9 mouse cellular contexts compared by ENCODE assay signal in genomic region chr2:102257964-102258605, GRCm38 (mm10).
DNase-seq lines count a peak whose midpoint lies in the region; ATAC-seq and TF ChIP-seq lines count a peak whose summit lies in the region.
"Had no signal": no experiment of that assay in that cellular context is flagged by ENCODE, and none has a peak within 500 bp of the region (broad histone marks: within the 10 kb centered on the region; RNA-seq: fewer than 3 reads in every experiment).

No protein-coding gene starts in this region.

- intact Hi-C loops in gastrocnemius, adult 2 months (cut with DNase I) = no loop called here
- intact Hi-C loops in gastrocnemius, postnatal 36 days (cut with DNase I) = no loop called here

- H3K36me3 ChIP-seq in heart, embryonic 14.5 days (ENCODE audit: control insufficient read depth, insufficient read depth, low read length) = no peaks in the 10 kb centered on the region
- no peaks in the 10 kb centered on the region for H3K36me3 ChIP-seq in limb, embryonic 13.5 days
- no peaks in the 10 kb centered on the region for H3K36me3 ChIP-seq in stomach, embryonic 16.5 days (ENCODE audit: control insufficient read depth, insufficient read depth, low read length)
- H3K36me3 ChIP-seq: liver, embryonic 15.5 days had no signal

- H3K9ac ChIP-seq in heart, embryonic 14.5 days (ENCODE audit: low read length) = no peak overlapping the region
- peak overlapping the region; percentile 35; the same call in 1 of the 2 replicates for H3K9ac ChIP-seq in limb, embryonic 13.5 days
- no peak overlapping the region for H3K9ac ChIP-seq in stomach, embryonic 16.5 days (ENCODE audit: low read length)
- H3K9ac ChIP-seq: liver, embryonic 15.5 days had no signal

- no peak for ATAC-seq in heart, embryonic 14.5 days (ENCODE audit: insufficient number of reproducible peaks, insufficient read depth, low FRiP score, low read depth)
- ATAC-seq in limb, embryonic 13.5 days (ENCODE audit: low FRiP score, low read depth) = no peak; the same call in 1 of the 2 replicates
- ATAC-seq in stomach, embryonic 16.5 days (ENCODE audit: insufficient read depth, low FRiP score) = no peak

- 5% methylated on average over 12 of the region's 12 CpGs for WGBS in heart, embryonic 14.5 days
- WGBS in limb, embryonic 13.5 days = 6% methylated on average over 12 of the region's 12 CpGs
- 7% methylated on average over 12 of the region's 12 CpGs for WGBS in stomach, embryonic 16.5 days

- peak overlapping the region; percentile 24 for H3K4me3 ChIP-seq in gastrocnemius, adult 2 months
- H3K4me3 ChIP-seq in heart, embryonic 14.5 days (ENCODE audit: control insufficient read depth in 1 of 2, insufficient read depth in 1 of 2, low read depth in 1 of 2, low read length in 2 of 2) = no peak overlapping the region
- no peak overlapping the region for H3K4me3 ChIP-seq in limb, embryonic 13.5 days
- H3K4me3 ChIP-seq in stomach, embryonic 16.5 days (replicated peaks; ENCODE audit: low read length) = no peak overlapping the region
- H3K4me3 ChIP-seq: liver, embryonic 15.5 days had no signal

- H3K27me3 ChIP-seq in heart, embryonic 14.5 days (ENCODE audit: control insufficient read depth, insufficient read depth, low read length) = peaks cover 29% of the 10 kb centered on the region
- peaks cover 7% of the 10 kb centered on the region; the same call in 1 of the 2 replicates for H3K27me3 ChIP-seq in limb, embryonic 13.5 days
- H3K27me3 ChIP-seq in stomach, embryonic 16.5 days (ENCODE audit: control insufficient read depth, insufficient read depth, low read length) = peaks cover 10% of the 10 kb centered on the region

- H3K27ac ChIP-seq in gastrocnemius, adult 2 months = peak overlapping the region; percentile 31
- H3K27ac ChIP-seq in heart, embryonic 14.5 days (replicated peaks in 1 of 2; ENCODE audit: control insufficient read depth in 1 of 2, insufficient read depth in 1 of 2, low read depth in 2 of 2, low read length in 2 of 2) = no peak overlapping the region
- no peak overlapping the region for H3K27ac ChIP-seq in limb, embryonic 13.5 days
- no peak overlapping the region for H3K27ac ChIP-seq in stomach, embryonic 16.5 days (ENCODE audit: low read length)
- H3K27ac ChIP-seq: liver, embryonic 15.5 days had no signal

- no peak for TF ChIP-seq CTCF in gastrocnemius, adult 2 months (IDR thresholded peaks at IDR 0.05)

- H3K4me2 ChIP-seq in heart, embryonic 14.5 days (ENCODE audit: low read length) = peak overlapping the region; percentile 35
- H3K4me2 ChIP-seq in limb, embryonic 13.5 days (replicated peaks) = peak overlapping the region; percentile 42
- peak overlapping the region; percentile 27 for H3K4me2 ChIP-seq in stomach, embryonic 16.5 days (ENCODE audit: low read depth, low read length)
- H3K4me2 ChIP-seq: liver, embryonic 15.5 days had no signal

- H3K4me1 ChIP-seq in heart, embryonic 14.5 days (ENCODE audit: control insufficient read depth in 2 of 2, insufficient read depth in 2 of 2, low read length in 2 of 2) = peaks cover 7 to 8% of the 10 kb centered on the region in 2 experiments
- peaks cover 25% of the 10 kb centered on the region for H3K4me1 ChIP-seq in limb, embryonic 13.5 days
- peaks cover 19% of the 10 kb centered on the region for H3K4me1 ChIP-seq in stomach, embryonic 16.5 days (ENCODE audit: control insufficient read depth, insufficient read depth, low read length)
- H3K4me1 ChIP-seq: liver, embryonic 15.5 days had no signal

- peak; percentile 45 for DNase-seq in gastrocnemius, adult 2 months
- no peak for DNase-seq in gastrocnemius, postnatal 36 days
- peak; percentile 19 for DNase-seq in testis, postnatal 14 days (ENCODE audit: low spot score)
- DNase-seq in testis, postnatal 10 days (ENCODE audit: low spot score) = no peak
- DNase-seq in natural killer cell, adult 2 months (ENCODE audit: low spot score in 2 of 2) = no peak

- H3K9me3 ChIP-seq in heart, embryonic 14.5 days (ENCODE audit: control insufficient read depth, low read length) = no peaks in the 10 kb centered on the region
- H3K9me3 ChIP-seq in limb, embryonic 13.5 days = no peaks in the 10 kb centered on the region
- no peaks in the 10 kb centered on the region for H3K9me3 ChIP-seq in stomach, embryonic 16.5 days (replicated peaks; ENCODE audit: control insufficient read depth, low read length)
- H3K9me3 ChIP-seq: liver, embryonic 15.5 days had no signal

Comparison
In these comparisons a context has a peak if more than half of its experiments do, and no peak if none do; other contexts are left out.
1. DNase-seq: peak in gastrocnemius, adult 2 months (single experiment) and testis, postnatal 14 days (single experiment); none in gastrocnemius, postnatal 36 days (0 of 2), testis, postnatal 10 days (single experiment) and natural killer cell, adult 2 months (0 of 2).
2. Peak in every context shown above with its lines, with median percentiles within 50 percentile points of each other: H3K4me2 ChIP-seq.